Mouse (Mus musculus) monocyte, adult 5-6 weeks (primary cell): Measurements from ENCODE around the gene App. TPM values are rescaled to one million over a fixed set of nuclear protein-coding genes. Genes with fewer than 3 reads are reported as not detected.

Source experiments
- ATAC-seq: fragments of 153-309, 156-312 bp; replicated peaks from 2 replicates; pipeline ENCODE4 v1.8.0; 2017; ENCODE audit warnings: mild to moderate bottlenecking; ENCODE audit not compliant: low TSS enrichment, insufficient number of reproducible peaks, severe bottlenecking, poor library complexity, low FRiP score
- total RNA-seq: library from RNA; stranded (forward); fragments of 200-1000, 200-491, 200-594 nt; gene quantifications from 3 replicates; pipeline ENCODE4 v1.2.3, GENCODE M21; 2017

App gene
- total RNA-seq, 1 experiment from 2014 or later: 88.0 TPM

DNA sequence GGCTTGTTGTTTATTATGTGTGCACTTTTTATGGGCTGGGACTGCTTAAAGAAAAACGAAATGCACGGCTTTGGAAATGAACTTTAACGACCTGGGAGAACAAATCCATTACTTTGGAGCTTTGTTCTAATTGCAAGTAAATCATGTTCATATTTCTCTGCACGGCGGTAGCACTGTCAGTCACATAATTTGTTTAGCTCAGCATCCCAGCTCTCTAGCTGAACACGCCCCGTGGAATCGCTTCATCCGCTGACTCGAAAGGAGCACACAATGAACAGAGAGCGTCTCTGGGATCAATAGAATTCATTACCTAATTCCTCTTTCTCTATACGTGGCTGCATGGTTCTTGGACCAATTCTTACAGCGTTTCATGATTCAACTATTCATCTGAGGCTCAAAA, 207.5 kb downstream of the App start:
- no peak for ATAC-seq

DNA sequence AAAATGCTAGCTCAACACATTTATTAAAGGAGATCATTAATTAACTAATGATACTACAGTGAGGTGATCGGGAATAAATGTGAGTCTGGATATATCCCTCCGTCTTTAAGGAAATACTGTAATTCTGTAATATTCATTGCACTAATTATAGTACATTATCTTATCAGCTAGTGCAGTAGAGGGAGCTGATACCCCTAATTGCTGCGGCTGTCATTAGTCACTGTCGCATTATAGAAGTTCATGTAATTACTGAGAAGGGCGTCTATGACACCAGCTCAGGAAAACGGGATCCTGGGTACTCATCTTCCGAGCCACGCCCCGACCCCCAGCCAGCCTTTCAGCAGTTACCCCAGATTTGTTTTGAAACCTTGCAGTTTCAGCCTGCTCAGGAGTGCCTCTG, 209.6 kb downstream of the App start:
- no peak for ATAC-seq

DNA sequence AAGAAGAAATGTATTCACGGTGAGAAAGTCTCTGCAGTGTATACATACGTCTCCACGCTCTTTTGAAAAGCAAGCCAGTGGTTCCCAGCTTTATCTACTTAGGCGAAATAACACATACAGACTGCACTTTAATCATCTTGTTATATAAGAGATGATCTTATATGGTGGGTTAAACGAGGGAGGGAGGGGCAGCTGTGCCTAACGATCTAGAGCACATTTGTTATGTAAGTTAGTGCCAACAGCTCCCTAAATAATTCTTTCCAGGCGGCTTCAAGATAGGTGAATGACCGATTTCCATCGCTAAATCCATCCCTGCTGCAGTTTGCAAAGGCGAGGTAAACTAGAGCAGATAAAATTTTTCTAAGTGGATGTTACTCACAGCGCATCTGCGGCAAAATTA, 210.0 kb downstream of the App start:
- ATAC-seq: no peak

DNA sequence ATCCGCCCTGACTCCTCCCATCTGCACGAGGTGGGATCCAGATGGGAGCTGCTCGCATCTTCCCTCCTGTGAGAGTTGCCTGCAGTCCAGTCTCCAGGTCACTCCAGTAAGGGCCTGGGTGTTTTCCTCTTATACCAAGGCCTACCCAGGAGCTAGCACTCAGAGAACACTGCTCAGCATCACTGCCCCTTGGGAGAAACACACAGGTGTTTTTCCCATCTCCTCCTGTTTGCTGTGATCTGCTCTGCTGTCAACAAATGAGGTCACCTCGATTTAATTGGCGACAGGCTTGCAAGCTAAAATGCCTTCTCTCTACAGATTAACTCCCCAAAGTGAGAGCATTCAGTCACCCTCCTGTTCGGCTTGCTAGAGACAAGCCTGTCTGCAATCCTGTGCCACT, 216.3 kb downstream of the App start:
- ATAC-seq: no peak

DNA sequence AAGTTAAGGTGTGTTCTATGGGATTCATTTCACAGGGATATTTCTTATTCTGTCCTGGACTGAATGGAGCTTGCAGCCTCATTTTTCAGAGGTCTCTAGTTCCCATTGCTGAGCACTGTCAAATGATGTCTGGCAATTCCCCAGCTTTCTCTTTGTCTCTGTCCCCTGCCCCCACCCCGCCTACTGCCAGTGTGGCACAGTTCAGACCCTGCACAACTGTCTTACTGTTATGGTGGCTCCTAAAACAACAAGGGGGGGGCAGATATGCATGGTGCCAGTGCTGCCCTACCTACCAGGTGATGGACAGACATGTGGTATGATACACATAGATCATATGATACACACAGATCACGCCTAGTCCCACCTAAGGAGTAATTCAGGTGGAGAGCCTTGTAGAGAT, 216.9 kb downstream of the App start:
- ATAC-seq: no peak

DNA sequence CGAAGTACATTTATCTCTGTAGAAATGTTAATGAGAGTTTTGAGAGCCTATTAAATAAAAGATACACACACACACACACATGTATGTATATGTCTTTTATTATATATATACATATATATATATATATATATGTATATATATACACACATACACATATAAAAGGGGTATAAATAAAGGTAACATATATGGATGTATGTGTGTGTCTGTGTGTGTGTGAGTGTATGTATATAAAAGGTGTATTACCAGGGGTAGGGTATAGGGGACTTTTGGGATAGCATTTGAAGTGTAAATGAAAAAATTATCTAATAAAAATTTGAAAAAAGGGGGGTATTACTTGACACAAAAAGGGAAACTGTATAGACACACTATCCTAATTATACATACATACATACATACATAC, 217.7 kb downstream of the App start:
- ATAC-seq: no peak

DNA sequence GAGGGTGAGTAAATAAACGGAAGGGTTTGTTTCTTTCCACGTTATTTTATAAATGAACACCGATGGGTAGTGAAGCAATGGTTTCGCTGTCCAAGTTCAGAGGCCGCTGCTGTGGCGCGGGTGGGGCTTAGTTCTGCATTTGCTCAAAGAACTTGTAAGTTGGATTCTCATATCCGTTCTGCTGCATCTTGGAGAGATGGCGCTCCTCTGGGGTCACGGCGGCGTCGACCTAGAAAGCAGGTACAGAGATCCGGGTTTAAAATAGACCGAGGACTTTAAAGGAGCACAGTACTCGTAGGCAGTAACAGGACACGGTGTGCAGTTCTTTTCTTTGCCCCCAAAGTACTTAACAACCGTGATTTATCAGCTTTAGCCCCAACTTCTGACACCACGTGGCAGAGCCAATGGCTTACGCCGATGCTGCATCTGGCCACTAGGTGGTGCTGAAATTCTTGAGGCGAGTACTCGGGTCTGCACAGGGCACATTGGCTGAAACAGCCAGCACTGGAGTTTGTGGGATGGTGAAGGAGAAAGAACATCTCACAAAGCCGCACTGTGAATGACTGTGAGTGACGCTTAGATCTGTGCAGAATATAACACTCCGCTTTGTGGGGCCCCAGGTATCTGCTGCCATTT, 218.2 kb downstream of the App start:
- ATAC-seq: peak; percentile 84

DNA sequence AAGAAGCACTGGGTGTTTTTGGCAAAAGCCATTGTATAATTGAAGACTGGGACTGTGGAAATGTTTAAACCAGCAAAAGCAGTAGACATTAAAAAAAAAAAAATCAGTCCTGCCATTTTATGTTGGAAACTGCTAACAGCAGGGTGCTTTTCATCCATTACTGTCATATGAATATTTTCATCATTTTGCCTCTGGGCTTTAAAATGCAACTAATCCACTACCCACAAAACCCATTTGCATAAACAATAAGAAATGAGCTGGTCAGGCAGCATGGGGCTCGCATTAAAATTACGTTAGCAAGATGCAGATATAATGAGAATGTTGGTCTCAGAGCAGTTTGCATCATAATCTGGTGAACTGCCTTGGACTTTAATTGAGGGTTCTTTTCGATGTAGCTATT, 242.5 kb downstream of the App start:
- ATAC-seq: no peak

DNA sequence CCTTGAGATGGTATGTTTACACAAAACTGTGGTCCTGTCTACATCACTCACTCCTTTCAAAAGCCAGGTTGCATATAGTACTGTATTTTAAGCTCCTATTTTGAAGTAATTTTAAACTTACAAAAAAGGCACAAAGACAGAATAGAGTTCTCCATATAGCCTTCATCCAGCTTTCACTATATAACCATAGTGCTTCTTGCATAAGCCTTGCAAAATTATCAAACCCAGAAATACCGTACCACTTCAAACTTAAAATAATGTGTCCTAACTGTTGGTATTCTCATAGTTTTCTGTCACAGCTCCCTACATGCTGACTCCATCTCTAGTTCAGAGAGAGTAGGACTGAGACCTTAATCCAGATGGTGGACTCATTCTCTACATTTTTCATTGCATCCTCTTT, 245.7 kb downstream of the App start:
- ATAC-seq: no peak

DNA sequence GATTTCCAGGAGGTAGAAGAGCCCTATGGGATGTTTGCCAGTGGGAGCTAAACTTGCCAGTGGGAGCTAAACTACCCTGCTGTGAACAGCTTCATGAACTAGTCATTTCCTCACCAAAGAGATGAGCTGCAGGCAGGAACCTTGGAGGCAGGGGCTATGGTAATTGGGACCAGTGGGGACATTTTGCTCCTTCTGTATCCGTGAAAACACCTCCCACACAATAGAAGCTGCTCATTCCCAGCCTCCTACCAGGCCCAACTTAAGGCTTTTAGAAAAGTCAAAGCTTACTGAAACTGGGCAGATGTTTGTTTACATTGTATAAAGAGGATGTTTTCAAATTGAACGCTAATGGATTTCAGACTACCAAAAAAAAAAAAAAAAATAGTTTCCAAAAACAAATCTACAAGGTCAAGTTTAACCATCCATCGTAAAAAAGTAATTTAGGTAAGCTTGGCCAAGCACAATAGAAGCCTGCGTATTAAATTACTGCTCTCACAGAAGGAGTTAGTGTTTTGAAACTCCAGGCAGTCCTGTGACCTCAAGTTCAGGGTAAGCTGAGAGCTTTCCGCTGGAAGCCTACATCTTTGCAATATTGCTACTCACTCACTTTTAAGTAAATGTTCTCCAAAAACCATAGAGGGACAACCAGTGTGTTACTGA, 253.8 kb downstream of the App start:
- ATAC-seq: no peak

DNA sequence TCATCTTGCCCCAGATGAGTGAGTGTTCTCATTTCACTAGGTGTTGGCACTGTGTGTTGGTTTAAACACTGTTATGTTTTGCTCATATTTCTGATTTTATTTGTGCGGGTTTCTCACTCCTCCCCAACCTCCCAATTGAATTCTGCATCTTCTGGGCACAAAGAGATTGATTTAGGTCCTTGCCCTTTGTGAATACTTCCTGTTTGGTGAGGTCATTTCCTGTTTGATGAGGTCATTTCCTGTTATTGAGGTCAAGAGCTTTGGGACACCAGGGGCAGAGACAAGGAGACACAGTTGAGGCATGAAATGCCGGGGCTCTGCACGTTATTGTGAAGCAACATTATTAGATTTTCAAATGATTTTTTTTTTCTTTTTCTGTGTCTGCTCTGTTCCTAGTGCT, 254.5 kb downstream of the App start:
- no peak for ATAC-seq

DNA sequence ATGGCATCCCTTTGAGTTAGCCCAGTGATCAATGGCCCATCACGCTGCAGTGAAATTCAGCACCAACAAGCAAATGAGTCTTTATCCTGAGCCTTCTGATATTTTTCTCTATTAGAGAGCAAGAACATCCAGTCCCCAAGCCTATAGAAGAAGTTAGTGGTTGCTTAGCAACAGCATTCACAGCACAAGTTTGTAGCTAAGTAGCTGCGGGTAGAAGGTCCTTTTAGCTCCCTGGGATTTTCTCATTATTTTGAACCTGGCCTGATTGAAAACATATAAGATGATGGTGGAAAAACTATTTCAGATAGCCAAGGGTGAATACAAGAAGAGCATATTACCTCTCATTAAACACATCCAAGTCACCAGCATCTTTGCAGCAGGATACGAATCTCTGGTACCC, 256.8 kb downstream of the App start:
- no peak for ATAC-seq

DNA sequence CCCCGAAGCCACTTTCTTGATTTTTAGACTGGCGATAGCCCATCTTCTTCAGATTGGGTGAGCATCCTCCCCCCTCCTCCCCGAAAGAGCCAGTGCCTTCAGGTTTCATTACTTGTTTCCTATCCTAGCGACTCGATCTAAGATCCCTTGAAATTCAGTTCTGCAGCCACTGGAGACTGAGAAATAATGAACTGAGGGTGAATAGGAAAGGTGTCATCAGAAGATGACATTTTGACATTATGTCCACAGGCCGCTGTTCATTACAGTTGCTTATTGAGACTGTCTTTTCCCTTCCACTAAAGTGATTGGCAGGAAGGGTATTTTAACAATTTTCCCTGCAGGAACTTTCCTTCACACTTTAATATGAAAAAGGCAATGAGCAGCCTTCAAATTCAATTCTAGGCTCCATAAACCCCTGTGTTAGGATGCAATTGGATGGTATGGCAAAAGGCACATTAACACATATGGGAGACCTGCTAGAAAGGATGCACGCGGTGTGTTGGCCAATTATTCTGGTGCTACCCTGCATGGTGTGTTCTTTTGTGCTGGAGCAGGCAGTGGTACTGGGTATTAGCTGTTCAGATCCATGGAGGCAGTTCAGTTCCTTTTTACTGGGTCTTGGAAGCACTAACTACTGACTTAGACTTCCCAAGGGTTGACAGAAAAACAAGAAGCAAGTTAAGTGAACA, 261.9 kb downstream of the App start:
- ATAC-seq: no peak

DNA sequence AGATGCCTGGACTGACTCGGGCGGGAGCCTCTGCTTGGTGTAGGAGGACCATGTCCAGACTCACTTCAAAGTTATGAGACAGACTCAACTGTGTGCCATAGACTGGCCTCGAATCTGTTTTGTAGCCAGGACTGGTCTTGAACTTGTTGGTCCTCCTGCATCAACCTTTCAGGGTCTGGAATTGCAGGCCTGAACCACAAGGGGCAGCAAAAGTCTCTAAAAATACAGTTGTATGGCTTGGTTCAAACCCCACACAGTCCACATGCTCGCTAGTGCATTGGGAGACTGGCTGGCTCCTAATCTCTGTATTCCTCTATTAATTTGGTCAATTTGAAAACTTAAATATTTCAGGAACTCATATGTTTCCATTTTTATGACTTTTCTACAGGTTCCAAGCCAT, 270.6 kb downstream of the App start:
- no peak for ATAC-seq
